7 mouse cellular contexts compared by ENCODE assay signal in the genomic region with DNA sequence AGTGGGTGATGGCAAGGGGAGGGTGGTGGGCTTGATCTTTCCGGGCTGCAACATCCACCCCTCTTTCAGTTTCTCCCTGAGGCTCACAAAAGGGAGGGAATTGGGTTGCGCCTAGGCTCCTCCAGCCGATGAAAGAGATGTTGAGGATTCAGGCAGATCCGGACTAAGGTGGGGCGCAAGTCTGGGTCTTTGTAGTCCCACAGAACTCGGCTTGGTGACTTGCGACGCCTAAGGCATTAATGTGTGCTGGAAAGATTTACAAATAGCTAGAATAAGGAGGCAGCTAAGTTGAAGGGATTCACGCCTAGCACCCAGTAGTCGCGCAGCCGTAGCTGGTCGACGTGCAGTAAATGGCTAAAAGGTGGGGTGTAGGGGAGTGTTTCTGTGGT. TPM values are rescaled to one million over a fixed set of nuclear protein-coding genes. Genes with fewer than 3 reads are reported as not detected.
DNase-seq lines count a peak whose midpoint lies in the region; ATAC-seq and TF ChIP-seq lines count a peak whose summit lies in the region.

No protein-coding gene starts in this region.

- H3K9ac ChIP-seq in lung, embryonic 14.5 days, result peak overlapping the region; percentile 47

- no peaks in the 10 kb centered on the region for H3K36me3 ChIP-seq in lung, embryonic 14.5 days (ENCODE audit: insufficient read depth)
- H3K36me3 ChIP-seq in limb, embryonic 10.5 days, result no peaks in the 10 kb centered on the region

- peak overlapping the region; percentile 41 for H3K4me3 ChIP-seq in lung, embryonic 14.5 days (ENCODE audit: low read depth, low read length)
- H3K4me3 ChIP-seq in embryonic fibroblast, embryonic 13.5 days (ENCODE audit: insufficient read depth, low read length), result peak overlapping the region; percentile 52
- H3K4me3 ChIP-seq in limb, embryonic 10.5 days, result peak overlapping the region; percentile 65
- peak overlapping the region; percentile 67 for H3K4me3 ChIP-seq in olfactory bulb, adult 2 months (ENCODE audit: insufficient read depth, low read depth, low read length)

- no peak for TF ChIP-seq POLR2A in embryonic fibroblast, embryonic 13.5 days (IDR thresholded peaks at IDR 0.05; ENCODE audit: low read depth, low read length)
- no peak for TF ChIP-seq POLR2A in olfactory bulb, adult 2 months (IDR thresholded peaks at IDR 0.05; ENCODE audit: insufficient read depth, low read depth, low read length)

- WGBS in lung, embryonic 14.5 days, result under 1% methylated on average over 14 of the region's 14 CpGs
- WGBS in limb, embryonic 10.5 days, result 0% methylated on average over 14 of the region's 14 CpGs
- WGBS in olfactory bulb, adult 2 months, result under 1% methylated on average over 14 of the region's 14 CpGs

- peaks cover 46% of the 10 kb centered on the region for H3K27me3 ChIP-seq in lung, embryonic 14.5 days (ENCODE audit: insufficient read depth, low read length)
- peaks cover 73% of the 10 kb centered on the region for H3K27me3 ChIP-seq in limb, embryonic 10.5 days (ENCODE audit: low read depth, poor library complexity, severe bottlenecking)

- no peak for DNase-seq in lung, embryonic 14.5 days
- no peak for DNase-seq in lung, postnatal 25 days (ENCODE audit: low spot score)
- no peak for DNase-seq in limb, embryonic 10.5 days (ENCODE audit: low spot score)
- DNase-seq in natural killer cell, adult 2 months (ENCODE audit: low spot score in 2 of 2), result no peak
- DNase-seq in embryo, embryonic 9.5 days (ENCODE audit: extremely low spot score), result no peak

- H3K4me2 ChIP-seq in lung, embryonic 14.5 days, result peak overlapping the region; percentile 74

- H3K9me3 ChIP-seq in lung, embryonic 14.5 days (ENCODE audit: low read depth, low read length), result no peaks in the 10 kb centered on the region
- no peaks in the 10 kb centered on the region for H3K9me3 ChIP-seq in limb, embryonic 10.5 days (replicated peaks)

- TF ChIP-seq CTCF in lung, embryonic 14.5 days (IDR thresholded peaks at IDR 0.05; ENCODE audit: low read depth), result no peak
- TF ChIP-seq CTCF in embryonic fibroblast, embryonic 13.5 days (IDR thresholded peaks at IDR 0.05; ENCODE audit: borderline replicate concordance, insufficient read depth, low read length), result no peak
- TF ChIP-seq CTCF in olfactory bulb, adult 2 months (IDR thresholded peaks at IDR 0.05; ENCODE audit: insufficient read depth, low read depth, low read length), result no peak

- no peak overlapping the region for H3K27ac ChIP-seq in lung, embryonic 14.5 days (ENCODE audit: low read depth)
- H3K27ac ChIP-seq in embryonic fibroblast, embryonic 13.5 days (ENCODE audit: insufficient read depth, low read length), result no peak overlapping the region
- H3K27ac ChIP-seq in limb, embryonic 10.5 days, result peak overlapping the region; percentile 77
- peak overlapping the region; percentile 42 for H3K27ac ChIP-seq in olfactory bulb, adult 2 months (ENCODE audit: insufficient read depth, low read depth, low read length)

- H3K4me1 ChIP-seq in lung, embryonic 14.5 days (ENCODE audit: insufficient read depth), result peaks cover 9% of the 10 kb centered on the region
- no peaks in the 10 kb centered on the region for H3K4me1 ChIP-seq in embryonic fibroblast, embryonic 13.5 days (ENCODE audit: control insufficient read depth, insufficient read depth, low read length)
- peaks cover 32% of the 10 kb centered on the region for H3K4me1 ChIP-seq in limb, embryonic 10.5 days
- H3K4me1 ChIP-seq in olfactory bulb, adult 2 months (ENCODE audit: control insufficient read depth, insufficient read depth, low read length), result peaks cover 22% of the 10 kb centered on the region

- no peak for ATAC-seq in lung, embryonic 14.5 days (ENCODE audit: insufficient read depth)

RNA-seq across cellular contexts. Expression of a gene that starts 0.6 kb away (rescaled TPM):
- polyA plus RNA-seq in lung, embryonic 14.5 days (2014; fragmentation: Nextera tagmentation; extraction: Ambion mirVana), result 6.6 and 7.3 TPM in 2 replicates
- 0.13 TPM in 1 of 2 replicates, not detected in the other for polyA plus RNA-seq in embryonic fibroblast, embryonic 13.5 days (2011; ENCODE audit: insufficient read length, low read depth, missing spikeins)
- 4.3 and 4.9 TPM in 2 replicates for polyA plus RNA-seq in limb, embryonic 10.5 days (2016; fragmentation: Nextera tagmentation; extraction: Ambion mirVana)
- polyA plus RNA-seq in olfactory bulb, adult 2 months (2012; ENCODE audit: insufficient read depth, insufficient read length, low replicate concordance, missing spikeins), result not detected in 2 replicates

RNA-seq across cellular contexts. Expression of a gene that starts 45.4 kb away (rescaled TPM):
- 416 and 454 TPM in 2 replicates for polyA plus RNA-seq in lung, embryonic 14.5 days (2014; fragmentation: Nextera tagmentation; extraction: Ambion mirVana)
- 37.9 and 59.8 TPM in 2 replicates for polyA plus RNA-seq in embryonic fibroblast, embryonic 13.5 days (2011; ENCODE audit: insufficient read length, low read depth, missing spikeins)
- polyA plus RNA-seq in limb, embryonic 10.5 days (2016; fragmentation: Nextera tagmentation; extraction: Ambion mirVana), result 508 and 523 TPM in 2 replicates
- polyA plus RNA-seq in olfactory bulb, adult 2 months (2012; ENCODE audit: insufficient read depth, insufficient read length, low replicate concordance, missing spikeins), result 423 TPM in 1 of 2 replicates, not detected in the other

Comparison
In these comparisons a context has a peak if more than half of its experiments do, and no peak if none do; other contexts are left out.
1. H3K27ac ChIP-seq: peak in limb, embryonic 10.5 days (single experiment) and olfactory bulb, adult 2 months (single experiment); none in lung, embryonic 14.5 days (single experiment) and embryonic fibroblast, embryonic 13.5 days (single experiment).
2. Peak in every context shown above with its lines, with median percentiles within 50 percentile points of each other: H3K4me3 ChIP-seq.